Mouse (Mus musculus): ENCODE measurements around the gene Samd5.
A peak's percentile ranks its signal among the peaks of the same experiment; 100 is the strongest.

Gene Samd5

DNA sequence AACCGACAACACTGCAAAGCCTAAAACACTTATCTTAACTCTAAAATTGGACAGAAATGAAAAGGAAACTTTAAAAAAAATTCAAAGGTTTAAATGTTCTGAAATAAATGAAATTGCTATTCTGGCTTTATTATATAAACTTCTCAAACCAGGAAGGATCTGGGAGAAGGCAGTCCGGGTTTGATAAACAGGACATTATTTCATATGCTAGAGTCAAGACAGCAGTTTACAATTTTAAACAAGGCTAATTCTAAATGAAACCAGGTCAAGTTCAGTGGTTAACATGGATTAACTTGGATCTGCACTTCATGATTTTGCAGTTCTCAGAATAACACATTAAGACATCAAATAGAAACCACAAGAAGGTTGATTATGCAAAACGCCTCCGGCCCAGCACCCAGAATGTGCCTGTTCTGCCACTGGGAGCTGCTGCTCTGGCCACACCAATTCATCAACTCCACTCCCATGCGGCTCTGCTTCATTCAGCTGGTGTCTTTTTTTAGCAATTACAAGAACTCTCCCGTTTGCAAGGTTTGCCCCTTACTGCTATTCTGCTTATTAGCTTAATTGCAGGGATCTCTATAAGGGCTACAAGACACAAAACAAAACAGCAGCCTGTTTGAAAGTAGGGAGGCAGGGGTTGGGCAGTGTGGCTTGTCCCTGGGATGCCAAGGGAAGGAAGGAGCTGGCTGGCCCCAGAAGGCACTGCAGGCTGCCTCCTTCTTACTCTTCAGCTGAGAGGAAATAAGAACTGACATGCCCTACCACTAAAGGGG is 24.8 kb downstream of the Samd5 start:
- DNase-seq = peak; percentile 49

DNA sequence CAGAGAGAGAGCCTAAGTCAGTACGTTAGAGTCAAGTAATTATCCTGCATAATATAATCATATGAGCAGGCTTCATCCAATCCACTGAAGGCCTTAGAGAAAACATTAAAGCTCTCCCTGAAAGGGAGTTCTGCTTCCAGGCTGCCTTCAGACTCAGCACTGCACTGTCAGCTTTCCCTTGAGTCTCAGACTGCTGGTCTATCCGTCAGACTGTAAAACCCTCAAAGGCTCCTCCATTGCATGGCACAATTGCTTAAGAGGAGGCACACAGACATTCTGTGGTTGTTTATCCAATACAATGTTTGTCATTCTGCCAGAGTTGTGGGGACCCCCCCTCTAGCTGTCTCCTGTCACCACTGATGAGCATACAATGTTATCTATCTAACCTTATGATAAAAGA is 26.5 kb downstream of the Samd5 start:
- DNase-seq = no peak

- no peak for DNase-seq
These were observed 27.3 kb downstream of the Samd5 start for GRCm38 (mm10) chr10:9647741-9648140.

GRCm38 (mm10) chr10:9646391-9646790 is 28.6 kb downstream of the Samd5 start:
- no peak for DNase-seq

GRCm38 (mm10) chr10:9643531-9643930 is 31.5 kb downstream of the Samd5 start:
- DNase-seq = no peak

- peak; percentile 19 for DNase-seq
These were observed 32.9 kb downstream of the Samd5 start for GRCm38 (mm10) chr10:9642077-9642476.

GRCm38 (mm10) chr10:9640678-9641077 is 34.3 kb downstream of the Samd5 start:
- no peak for DNase-seq

DNA sequence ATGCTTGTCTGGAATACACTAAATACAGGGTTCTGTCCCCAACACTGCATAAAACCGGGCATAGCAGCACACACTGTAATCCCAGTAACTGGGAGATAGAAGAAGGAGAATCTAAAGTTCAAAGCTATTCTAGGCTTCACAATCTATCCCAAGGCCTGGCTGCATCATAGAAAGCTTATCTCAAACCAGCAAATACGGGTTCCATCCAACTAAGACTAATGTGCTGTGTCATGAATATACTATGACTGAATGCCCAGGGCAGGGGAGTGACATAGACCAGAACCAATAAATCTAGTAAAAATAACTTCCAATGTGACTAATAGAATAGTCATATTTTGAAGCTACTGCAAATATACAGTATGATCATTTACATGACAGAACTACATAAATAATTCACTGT is 35.0 kb downstream of the Samd5 start:
- no peak for DNase-seq

GRCm38 (mm10) chr10:9625356-9625755 is 49.7 kb downstream of the Samd5 start:
- no peak for DNase-seq

GRCm38 (mm10) chr10:9621926-9622688 is 52.9 kb downstream of the Samd5 start:
- DNase-seq = no peak

- DNase-seq = no peak
These were observed 54.0 kb downstream of the Samd5 start for GRCm38 (mm10) chr10:9621055-9621454.

DNA sequence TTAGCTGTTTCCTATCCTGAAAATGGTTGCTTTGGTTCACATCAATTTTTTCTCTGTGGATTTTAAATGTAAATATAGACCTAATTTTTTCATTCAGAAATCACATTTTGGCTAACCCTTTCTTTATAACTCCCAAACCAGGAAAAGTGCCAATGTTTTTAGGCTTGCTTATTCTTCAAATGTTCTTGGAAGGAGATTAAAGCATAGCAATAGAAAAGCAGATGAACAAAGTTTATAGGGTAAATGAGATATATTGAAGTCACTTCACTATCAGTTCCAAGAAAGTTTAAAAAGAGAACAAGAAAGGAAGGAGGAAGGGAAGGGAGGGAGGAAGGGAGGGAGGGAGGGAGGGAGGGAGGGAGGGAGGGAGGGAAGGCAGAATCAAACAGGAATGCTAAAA is 60.0 kb downstream of the Samd5 start:
- DNase-seq = no peak

- DNase-seq = no peak
These were observed 66.2 kb downstream of the Samd5 start for GRCm38 (mm10) chr10:9608854-9609253.

GRCm38 (mm10) chr10:9607155-9607554 is 67.9 kb downstream of the Samd5 start:
- DNase-seq = no peak

DNA sequence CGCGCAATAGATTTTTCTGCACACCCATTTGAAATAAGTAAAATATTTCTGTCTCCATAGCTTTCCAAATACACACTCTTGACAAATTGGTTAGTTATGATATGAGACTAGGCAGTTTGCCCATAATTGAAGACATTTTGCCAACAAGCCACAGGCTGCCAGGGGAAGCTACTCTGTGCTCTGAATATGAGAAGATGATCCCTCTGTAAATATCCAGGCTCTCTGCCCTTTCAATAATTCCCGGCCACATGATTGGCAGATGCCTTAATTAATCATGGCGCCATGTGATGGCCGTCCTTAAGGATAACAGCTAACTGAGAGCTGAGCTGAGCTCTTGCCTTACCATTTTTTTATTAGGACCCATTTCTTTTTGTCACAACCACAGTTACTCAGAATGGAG is 69.4 kb downstream of the Samd5 start:
- DNase-seq = peak; percentile 28

- DNase-seq = no peak
These were observed 71.7 kb downstream of the Samd5 start for GRCm38 (mm10) chr10:9603290-9603689.

DNA sequence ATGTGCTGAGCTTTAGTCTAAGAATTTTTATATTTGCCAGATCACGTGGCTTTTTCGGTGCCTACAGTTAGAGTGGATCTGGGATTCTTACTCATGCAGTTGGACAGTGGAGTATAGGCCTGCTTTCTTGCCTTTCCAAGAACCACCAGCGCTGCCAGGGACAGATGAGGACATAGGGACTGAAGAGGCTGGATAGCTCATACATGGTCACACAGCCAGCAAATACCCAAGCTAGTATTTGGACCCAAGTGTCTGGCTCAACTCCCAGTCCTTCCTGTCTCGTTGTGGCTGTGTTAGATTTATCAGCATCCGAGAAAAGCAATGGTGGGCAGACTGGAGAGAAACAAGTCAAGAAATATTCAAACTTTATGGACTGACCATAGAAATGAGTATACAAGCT is 72.2 kb downstream of the Samd5 start:
- no peak for DNase-seq

GRCm38 (mm10) chr10:9602389-9602788 is 72.6 kb downstream of the Samd5 start:
- DNase-seq = no peak

- DNase-seq = no peak
These were observed 78.8 kb downstream of the Samd5 start for GRCm38 (mm10) chr10:9596228-9596627.

- DNase-seq = no peak
These were observed 80.3 kb downstream of the Samd5 start for GRCm38 (mm10) chr10:9594666-9595065.

- DNase-seq = peak; percentile 31
These were observed 84.4 kb downstream of the Samd5 start for GRCm38 (mm10) chr10:9590606-9591005.

GRCm38 (mm10) chr10:9586328-9586727 is 88.7 kb downstream of the Samd5 start:
- DNase-seq = peak; percentile 40

- DNase-seq = no peak
These were observed 95.6 kb downstream of the Samd5 start for GRCm38 (mm10) chr10:9579374-9579773.

- no peak for DNase-seq
These were observed 99.4 kb downstream of the Samd5 start for GRCm38 (mm10) chr10:9575605-9576004.
